Mouse (Mus musculus) monocyte, adult 5-6 weeks (primary cell): ENCODE measurements around the gene Dlg2. TPM values are rescaled to one million over a fixed set of nuclear protein-coding genes. Genes with fewer than 3 reads are reported as not detected.

ENCODE experiments used
- ATAC-seq: fragments of 153-309, 156-312 bp; replicated peaks from 2 replicates; pipeline ENCODE4 v1.8.0; 2017; ENCODE audit warnings: mild to moderate bottlenecking; ENCODE audit not compliant: low TSS enrichment, insufficient number of reproducible peaks, severe bottlenecking, poor library complexity, low FRiP score
- total RNA-seq: library from RNA; stranded (forward); fragments of 200-1000, 200-491, 200-594 nt; gene quantifications from 3 replicates; pipeline ENCODE4 v1.2.3, GENCODE M21; 2017

Dlg2 gene
- total RNA-seq, 1 experiment from 2014 or later, result 1.7 TPM

DNA sequence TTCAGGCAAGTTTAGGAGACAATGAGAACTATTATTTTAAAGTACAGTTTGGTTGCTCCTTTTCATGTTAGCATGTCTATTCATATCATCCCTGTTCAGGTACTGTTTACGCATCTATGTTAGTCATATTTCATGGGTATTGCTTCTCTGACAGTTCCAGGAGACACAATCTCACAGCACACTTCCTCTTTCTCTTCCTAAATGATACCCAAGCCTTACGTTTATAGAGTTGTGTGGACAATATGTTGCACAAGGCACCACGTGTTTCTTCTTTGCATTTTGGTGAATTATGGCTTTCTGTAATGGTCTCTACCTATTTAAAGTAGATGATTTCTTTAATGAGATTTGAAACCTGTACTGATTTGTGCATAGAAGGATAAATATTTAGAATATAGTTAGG is 990.6 kb downstream of the Dlg2 start:
- ATAC-seq, result no peak

DNA sequence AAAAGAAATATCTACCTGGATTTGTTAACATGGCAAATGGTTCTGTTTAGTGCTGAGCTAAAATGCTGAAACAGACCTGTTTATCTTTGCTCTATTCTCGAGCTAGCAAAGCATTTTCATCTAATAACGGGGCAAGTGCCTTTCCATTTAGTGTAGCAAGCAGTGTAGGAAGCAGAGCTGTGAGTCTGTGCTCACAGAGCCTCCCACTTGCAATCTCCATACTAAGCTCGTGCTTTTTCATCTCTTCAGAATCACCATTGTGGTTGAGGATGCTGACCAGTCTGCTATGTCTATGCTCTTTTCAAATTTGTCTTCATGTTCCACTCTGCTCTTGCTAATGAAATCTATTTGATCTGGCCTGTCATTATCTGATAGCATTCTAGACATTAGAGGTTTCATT is 1002.7 kb downstream of the Dlg2 start:
- ATAC-seq, result no peak

DNA sequence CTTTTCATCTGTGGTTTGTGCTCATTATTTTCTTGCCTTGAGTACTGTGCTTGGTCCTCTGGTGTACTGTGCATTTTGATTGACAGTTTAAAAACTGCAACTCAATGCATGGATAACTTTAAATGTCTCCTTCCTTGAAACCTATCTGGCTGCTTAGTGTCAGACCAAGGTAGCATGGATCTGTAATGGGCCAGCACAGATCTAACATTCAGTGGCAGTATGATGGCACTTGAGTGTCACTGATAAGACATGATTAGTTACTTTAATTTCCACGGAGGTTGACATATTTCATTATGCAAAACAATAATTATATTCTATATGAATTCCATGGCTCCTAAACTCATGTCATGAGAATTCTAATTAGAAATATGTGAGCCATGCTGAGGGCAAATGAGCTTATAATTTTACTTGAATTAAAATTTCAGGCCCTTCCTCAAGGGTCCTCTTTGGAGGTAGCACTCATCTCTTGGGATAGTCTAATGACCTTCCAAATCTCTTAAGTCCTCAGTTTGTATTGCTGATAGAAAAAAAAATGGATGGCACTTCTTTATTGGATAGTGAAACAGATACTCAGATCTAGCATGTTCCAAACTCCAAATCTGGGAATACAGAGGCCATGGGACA is 1005.2 kb downstream of the Dlg2 start:
- no peak for ATAC-seq

DNA sequence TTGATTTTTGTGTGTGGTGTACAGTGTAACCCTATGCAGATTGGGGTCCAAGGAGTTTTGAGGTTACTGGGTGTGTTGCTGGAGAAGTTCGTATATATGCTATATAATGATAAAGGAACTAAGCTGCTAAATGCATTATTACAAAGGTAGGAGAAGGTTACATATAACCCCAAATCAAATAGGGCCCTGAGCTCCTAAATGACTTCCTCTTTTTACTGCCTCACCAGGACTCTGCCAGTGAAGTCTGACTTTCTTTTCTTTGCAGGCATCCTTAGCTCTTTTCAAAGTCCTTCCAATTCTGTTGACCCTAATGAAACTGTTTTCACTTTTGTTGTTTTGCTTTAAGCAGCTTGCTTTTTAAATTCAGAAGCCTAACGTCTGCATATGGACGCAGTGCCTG is 1016.8 kb downstream of the Dlg2 start:
- no peak for ATAC-seq

DNA sequence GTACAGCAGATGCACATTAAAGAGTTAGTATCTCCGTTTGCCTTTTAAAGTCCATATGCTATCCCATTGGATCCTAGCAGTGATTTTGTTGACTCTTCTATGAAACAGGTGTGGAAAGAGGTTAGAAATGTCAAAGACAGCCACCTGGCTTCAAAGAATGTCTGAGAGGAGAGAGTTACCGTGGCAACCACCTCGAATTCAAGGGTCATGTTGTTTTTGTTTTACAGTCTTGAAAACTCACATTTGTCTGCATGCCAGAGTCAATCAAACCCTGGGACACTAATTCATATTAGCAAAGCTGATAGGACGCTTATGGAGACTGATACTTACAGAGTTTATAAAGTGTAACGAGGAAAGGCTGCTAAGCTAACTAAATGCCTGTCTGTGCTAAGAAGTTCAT is 1019.1 kb downstream of the Dlg2 start:
- ATAC-seq, result no peak

DNA sequence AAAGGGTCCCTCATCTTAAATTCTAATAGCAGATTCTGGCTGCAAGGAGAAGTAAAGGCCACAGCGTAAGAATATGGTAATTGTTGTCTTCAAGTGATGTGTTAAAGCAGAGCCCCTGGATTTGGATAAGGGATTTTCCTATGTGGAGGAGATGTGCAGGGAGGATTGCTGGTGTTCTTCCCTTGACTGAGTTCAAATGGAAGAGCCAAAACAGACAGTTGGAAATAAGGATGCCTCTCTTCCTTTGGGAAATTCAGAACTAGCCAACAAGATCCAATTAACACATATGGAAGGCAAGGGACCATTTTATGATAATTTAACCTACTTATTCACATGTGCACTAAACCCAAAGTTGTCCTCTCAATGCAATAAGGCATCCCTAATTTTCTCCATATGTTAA is 1034.6 kb downstream of the Dlg2 start:
- no peak for ATAC-seq

DNA sequence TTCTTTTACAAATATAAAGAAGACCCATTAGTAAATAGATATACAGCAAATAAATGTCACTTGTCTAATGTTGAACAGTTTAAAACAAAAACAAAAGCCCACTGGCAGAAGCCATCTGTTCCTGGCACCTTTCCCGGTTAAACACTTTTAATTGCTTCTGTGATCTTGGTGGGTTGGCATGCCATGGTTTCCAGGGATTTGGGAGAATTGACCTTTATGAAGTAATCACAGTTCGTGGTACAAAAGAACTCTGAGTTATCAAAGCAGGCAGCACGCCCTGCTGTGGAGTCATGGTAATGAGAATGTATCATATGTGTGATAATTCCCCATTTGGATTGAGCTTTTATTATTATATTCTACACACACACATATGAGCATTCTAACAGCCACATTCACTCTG is 1038.0 kb downstream of the Dlg2 start:
- ATAC-seq, result no peak

DNA sequence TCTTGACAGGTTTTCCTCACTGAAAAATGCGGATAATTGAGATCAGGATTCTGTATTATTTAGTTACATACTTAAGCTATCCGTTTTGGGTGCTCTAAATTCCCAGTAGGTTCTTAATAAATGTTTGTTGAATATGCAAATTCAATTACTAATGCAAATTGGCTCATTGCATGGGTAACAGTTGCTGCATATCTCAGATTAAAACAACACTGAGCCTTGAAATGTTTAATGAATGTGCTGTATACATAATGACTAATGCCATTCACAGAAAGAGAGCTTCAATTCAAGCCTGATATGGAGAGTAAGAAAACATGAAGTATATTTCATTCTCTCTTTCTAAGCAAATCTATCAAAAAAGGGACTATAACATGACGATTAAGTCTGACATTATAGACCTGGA is 1039.8 kb downstream of the Dlg2 start:
- no peak for ATAC-seq

DNA sequence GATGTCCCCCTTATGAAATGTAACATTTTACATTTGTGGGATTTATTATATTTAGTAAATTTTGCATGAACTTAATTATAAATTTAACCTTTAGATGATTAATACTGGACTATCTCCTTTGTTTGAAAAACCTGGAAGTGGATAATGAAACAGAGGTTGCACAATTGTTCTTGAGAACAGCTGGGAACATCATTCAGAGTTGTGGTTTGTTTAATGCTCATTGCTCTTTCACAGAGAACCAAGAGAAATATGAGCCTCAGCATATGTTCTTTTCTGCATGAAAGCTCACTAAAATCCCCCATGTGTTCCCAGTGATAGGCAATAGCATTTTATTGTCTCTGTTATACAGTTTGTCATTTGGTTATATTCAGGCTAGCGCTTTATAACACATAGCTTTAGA is 1049.4 kb downstream of the Dlg2 start:
- no peak for ATAC-seq

DNA sequence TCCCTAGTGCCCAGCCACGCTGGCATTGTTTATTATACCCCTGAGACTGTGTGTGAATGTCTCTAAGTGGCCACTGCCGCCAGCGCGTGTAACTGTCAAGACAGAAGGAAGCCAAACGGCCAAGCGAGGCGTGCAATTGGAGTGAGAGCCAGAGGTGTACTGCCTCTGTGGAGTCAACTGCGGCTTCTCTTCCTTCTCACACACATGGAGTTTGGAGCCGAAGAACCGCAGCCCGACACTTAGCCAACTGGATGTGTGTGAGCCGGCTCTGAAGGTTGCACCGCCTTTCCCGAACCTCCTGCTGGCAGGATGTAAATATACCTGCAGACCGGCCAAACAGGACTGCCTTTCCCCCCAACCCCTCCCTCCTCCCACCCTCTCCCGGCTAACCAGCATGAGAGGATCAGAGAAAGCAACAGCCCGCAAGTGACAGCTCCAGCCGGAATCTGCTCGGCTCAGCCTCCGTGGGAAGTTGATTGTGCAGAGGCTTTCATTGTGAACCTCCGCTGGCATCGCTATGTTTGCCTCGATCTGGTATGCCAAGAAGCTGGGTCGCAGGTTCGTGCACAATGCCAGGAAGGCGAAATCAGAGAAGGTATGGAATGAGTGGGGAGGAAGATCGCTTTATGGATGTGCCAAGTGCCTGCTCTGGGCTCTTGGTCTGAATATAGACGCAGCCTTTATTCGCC is 1066.3 kb downstream of the Dlg2 start:
- ATAC-seq, result no peak

DNA sequence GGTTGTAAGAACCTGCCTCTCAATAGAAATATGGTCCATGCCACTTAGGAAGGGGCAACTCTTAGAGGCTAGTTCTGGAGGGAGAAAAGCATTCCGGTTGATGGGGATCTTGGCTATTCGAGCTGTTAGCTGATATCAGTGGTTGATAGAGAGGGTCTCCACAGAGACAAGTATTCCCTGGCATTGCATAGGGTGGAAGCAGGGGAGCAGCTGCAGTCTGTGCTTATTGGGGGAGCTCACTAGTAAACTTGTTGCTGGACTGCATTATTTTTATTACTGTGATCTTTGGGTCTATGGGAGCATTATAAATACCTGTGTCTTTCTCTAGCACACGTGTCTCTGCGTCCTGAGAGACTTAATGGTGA is 1066.8 kb downstream of the Dlg2 start:
- no peak for ATAC-seq

DNA sequence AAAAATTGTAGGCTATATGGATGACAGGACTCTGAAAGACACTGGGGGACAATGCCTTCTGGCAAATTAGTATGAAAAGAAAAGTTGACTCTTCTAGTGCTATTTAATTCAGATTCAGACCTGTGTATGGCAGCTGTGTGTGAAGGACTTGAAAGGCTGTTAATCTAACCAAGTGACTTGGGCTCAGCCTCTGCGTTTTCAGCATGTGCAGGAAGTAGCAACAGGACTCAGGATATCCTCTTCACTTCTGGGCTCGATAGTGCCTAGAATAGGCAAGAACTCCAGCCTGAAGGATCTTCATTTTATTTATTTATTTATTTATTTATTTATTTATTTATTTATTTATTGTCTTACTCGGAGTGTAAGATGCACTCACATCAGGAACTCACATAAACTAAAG is 1068.1 kb downstream of the Dlg2 start:
- ATAC-seq, result no peak

DNA sequence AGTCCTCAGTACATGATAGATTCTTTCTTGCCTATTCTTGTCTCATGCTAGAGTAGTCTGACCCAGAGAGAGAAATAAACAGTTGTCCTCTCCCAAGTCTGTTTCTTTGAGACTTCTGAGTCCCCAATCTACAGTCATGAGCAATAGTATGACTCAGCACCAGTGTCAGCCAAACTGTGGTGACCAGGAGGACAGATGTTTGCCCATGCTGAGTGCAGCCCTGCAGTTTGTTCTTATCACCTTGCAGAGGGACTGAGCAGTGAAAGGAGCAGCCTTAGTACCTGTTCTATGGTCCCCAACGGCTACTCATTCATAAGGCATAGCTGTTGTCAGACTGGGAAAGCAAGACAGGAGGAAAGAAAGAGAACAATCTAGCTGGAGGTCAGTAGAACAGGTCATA is 1072.3 kb downstream of the Dlg2 start:
- no peak for ATAC-seq

DNA sequence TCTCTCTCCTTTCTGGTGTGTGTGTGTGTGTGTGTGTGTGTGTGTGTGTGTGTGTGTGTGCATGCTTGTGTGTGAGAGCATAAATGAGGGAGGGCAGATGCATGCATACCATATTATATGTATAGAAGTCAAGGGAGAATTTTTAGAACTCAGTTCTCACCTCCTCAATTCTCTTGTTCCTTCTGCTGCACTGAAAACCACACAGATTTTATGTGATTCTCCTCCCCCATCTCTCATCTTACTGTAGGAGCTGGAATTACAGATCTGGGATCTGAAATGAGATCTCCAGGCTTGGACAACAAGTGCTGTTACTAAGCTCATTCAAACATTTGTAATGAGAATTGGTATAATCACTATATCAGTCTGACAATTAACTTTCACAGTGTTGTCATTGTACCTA is 1081.1 kb downstream of the Dlg2 start:
- no peak for ATAC-seq

DNA sequence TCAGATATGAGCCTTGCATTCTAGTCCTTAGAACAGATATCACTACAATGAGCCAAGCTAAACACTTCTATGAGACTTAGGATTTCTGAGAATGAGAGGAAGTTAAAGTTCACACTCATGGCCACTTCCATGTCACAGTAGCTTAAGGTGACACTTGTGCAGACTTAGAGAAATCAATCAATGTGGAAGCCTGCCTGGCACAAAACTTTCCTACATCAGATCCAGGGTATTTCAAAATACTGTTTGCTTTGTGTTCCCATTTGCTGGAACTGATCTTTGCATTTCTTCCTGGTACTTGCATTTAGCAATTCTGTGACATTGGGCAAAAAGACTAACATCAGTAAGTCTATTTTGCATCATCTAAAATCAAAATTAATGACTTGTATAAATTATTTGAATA is 1091.0 kb downstream of the Dlg2 start:
- no peak for ATAC-seq

DNA sequence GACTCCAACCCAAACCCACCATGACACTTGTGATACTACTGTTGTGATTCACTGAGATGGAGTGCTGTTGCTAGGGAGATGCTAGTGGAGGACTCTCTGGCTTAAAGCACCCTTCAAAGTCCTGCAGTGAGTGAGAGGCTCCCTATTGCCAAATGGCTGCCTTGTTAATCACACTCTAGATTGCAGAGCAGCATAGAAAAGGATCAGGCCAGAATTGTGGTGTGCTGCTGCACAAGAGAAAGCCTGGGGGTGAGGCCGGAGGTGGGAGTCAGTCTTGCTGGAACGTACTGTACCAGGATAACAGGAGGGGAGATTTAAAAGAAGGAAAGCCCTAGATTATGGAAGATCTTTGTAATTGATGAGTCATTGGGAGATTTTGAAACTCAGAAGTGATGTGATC is 1094.5 kb downstream of the Dlg2 start:
- ATAC-seq, result no peak

DNA sequence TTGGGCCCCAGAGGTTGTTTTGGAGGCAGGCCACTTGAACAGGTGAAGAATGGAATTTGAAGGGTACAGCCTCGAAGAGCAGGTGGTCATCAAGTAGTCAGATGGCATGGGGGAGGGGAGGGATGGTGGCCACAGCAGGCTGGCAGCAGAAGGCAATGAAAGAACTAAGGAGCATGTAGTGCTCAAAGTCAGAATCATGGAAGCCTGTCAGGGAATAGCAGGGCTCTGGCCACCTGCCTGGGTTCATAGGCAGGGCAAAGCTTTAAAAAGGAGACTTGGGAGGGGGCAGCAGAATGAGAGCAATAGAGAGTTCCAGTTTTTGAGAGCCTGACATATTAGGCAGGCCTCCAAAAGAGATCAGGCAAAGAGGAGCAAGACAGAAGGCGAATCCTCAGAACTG is 1096.2 kb downstream of the Dlg2 start:
- no peak for ATAC-seq

DNA sequence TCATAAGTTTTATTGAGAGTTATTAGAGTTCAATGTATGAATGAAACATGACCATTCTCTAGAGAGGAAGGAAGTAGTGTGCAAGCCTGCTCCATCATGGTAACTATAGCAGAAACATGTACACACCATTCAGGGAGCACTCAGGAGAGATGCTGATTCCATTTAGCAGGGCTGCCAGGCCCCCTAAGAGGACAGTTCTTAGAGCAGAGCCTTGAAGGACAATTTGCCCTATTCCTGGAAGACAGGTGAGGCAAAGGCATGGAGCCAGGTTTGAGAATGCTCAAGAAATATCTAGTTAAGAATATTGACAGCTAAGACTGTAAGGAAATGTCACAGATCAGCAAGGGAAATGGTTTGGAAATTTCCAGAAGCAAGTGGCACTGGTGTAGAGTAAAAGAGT is 1096.8 kb downstream of the Dlg2 start:
- ATAC-seq, result no peak

DNA sequence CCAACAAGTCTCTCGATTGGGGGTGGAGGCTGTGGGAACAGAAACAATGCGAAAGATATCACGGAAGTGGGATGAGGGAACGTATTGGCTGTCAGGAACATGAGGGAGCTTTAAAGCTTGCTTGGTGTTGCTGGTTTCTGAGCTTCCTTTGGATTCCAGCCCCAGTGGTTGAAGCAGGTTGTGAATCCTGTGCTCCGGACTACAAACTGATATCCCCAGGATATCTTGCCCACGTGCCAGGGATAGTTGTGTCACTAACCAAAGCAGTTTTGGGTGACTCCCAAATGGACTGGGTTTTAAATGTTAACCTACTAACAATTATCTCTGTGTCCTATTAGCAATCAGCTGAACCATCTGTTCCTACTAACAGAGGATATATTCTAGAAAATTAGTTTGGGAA is 1099.7 kb downstream of the Dlg2 start:
- ATAC-seq, result no peak

DNA sequence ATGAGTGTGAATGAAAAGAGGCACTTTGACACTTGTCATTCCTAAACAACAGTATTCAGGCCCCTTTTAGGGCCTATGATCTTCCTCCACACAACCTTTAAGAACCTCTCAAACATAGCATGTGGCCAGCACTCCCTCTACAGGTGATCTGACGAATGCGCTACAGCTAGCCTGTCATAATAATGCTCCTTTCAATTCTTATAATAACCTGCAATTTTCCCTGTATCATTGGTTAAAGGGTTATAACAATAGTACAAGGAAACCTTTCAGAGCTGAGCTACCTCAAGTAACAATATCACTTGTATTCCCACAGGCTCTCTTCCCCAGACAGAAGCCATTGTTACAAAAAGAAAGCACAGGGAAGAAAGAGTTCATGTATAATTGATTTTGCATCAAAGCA is 1105.7 kb downstream of the Dlg2 start:
- no peak for ATAC-seq

DNA sequence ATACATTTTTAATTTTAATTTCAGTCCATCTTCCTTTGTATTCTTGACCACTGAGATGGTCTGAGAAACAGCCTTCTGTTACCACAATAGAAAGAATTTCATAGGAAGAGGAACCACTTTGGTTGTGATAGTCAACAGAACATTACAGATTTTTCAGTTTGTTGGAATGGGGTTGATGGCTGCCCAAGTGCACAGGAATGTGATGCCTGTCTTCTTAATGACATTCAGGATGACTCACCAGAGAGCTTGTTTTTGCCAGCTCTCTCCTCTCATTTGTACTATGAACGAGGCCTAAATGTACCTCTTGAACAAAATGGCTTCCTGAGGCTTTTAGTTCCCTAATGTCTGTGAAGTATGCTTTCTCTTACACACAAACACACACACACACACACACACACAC is 1107.1 kb downstream of the Dlg2 start:
- no peak for ATAC-seq
